Mouse (Mus musculus) cerebellum, adult 9-10 months (tissue): ENCODE results near the gene Cib1.

Source experiments
- DNase-seq: peaks from one replicate; pipeline ENCODE4 v3.0.0; 2022

The Cib1 gene

DNA sequence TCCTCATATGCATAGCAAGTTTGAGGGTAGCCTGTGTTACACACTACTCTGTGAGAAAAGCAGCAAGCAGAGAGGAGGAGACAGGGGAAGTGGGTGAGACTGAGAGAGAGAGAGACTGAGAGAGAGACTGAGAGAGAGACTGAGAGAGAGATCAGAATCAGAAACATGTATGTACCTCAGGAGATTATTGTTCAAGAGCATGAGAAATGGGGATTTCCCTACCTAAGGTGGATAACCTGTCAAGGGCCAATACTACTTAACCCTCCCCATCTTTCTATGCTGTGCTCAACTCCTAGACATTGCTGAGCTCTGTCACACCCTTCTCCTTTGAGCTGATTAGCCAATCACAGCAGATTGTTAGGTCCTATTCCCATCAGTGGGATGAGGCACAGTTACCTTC is 50.5 kb downstream of the Cib1 start:
- no peak for DNase-seq

- DNase-seq, result no peak
Measured at GRCm38 (mm10) chr7:80181078-80181477, 51.5 kb downstream of the Cib1 start.

- DNase-seq, result no peak
Measured at GRCm38 (mm10) chr7:80180202-80180601, 52.4 kb downstream of the Cib1 start.

- DNase-seq, result no peak
Measured at GRCm38 (mm10) chr7:80179790-80180189, 52.8 kb downstream of the Cib1 start.

DNA sequence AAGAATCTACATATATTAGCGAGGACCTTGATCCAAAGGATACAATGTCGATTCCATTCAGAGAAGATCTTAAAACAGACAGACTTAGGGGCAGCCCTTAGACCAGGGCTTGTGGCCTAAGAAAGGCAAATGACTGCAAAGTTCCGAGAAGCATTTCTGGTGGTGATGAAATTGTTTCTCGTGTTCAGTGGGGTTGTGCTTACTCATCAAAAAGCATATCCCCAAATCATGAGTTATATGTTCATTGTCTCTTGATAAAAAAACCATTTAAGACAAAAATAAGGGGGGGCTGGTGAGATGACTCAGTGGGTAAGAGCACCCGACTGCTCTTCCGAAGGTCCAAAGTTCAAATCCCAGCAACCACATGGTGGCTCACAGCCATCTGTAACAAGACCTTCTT is 53.3 kb downstream of the Cib1 start:
- no peak for DNase-seq

GRCm38 (mm10) chr7:80178037-80178729 is 54.4 kb downstream of the Cib1 start:
- DNase-seq, result no peak

- no peak for DNase-seq
Measured at GRCm38 (mm10) chr7:80177438-80177837, 55.2 kb downstream of the Cib1 start.
